Mouse (Mus musculus) right cerebral cortex, postnatal 25 days (tissue): Measurements from ENCODE around the gene Pah.

Experiments
- DNase-seq: peaks from one replicate; pipeline ENCODE4 v3.0.0; 2022

Gene Pah

GRCm38 (mm10) chr10:87521646-87522045 is at the start of gene Pah:
Pah (plus strand) TSS chr10:87521795.
- DNase-seq: no peak

GRCm38 (mm10) chr10:87473475-87474131 is 48.0 kb upstream of the Pah start:
- DNase-seq: no peak

GRCm38 (mm10) chr10:87474971-87475370 is 46.6 kb upstream of the Pah start:
- no peak for DNase-seq

- no peak for DNase-seq
Observed at GRCm38 (mm10) chr10:87477895-87478294, 43.7 kb upstream of the Pah start.

GRCm38 (mm10) chr10:87484831-87485720 is 36.5 kb upstream of the Pah start:
- peak; percentile 37 for DNase-seq

GRCm38 (mm10) chr10:87485721-87486620 is 35.6 kb upstream of the Pah start:
- DNase-seq: peak; percentile 60

GRCm38 (mm10) chr10:87488429-87489145 is 33.0 kb upstream of the Pah start:
- DNase-seq: no peak

- peak; percentile 65 for DNase-seq
Observed at GRCm38 (mm10) chr10:87489246-87490009, 32.2 kb upstream of the Pah start.

GRCm38 (mm10) chr10:87490328-87490727 is 31.3 kb upstream of the Pah start:
- DNase-seq: no peak

- no peak for DNase-seq
Observed at GRCm38 (mm10) chr10:87491485-87492040, 30.0 kb upstream of the Pah start.

- DNase-seq: peak; percentile 61
Observed at GRCm38 (mm10) chr10:87492332-87492660, 29.3 kb upstream of the Pah start.

GRCm38 (mm10) chr10:87492661-87493551 is 28.7 kb upstream of the Pah start:
- peak; percentile 81 for DNase-seq

GRCm38 (mm10) chr10:87493576-87493975 is 28.0 kb upstream of the Pah start, which contains the start of gene Ascl1:
Ascl1 (minus strand) TSS chr10:87493660.
- DNase-seq: no peak

GRCm38 (mm10) chr10:87494176-87494575 is 27.4 kb upstream of the Pah start:
- DNase-seq: no peak

- peak; percentile 62 for DNase-seq
Observed at GRCm38 (mm10) chr10:87494596-87494995, 27.0 kb upstream of the Pah start.

- no peak for DNase-seq
Observed at GRCm38 (mm10) chr10:87497056-87497455, 24.5 kb upstream of the Pah start.

GRCm38 (mm10) chr10:87500926-87501658 is 20.5 kb upstream of the Pah start:
- no peak for DNase-seq

GRCm38 (mm10) chr10:87501659-87502042 is 19.9 kb upstream of the Pah start:
- DNase-seq: no peak

GRCm38 (mm10) chr10:87502283-87502682 is 19.3 kb upstream of the Pah start:
- no peak for DNase-seq

GRCm38 (mm10) chr10:87503946-87504345 is 17.6 kb upstream of the Pah start:
- peak; percentile 48 for DNase-seq
